Mouse (Mus musculus) midbrain, postnatal 0 days (tissue): ENCODE measurements around the gene 4930503B20Rik. TPM values are rescaled to one million over a fixed set of nuclear protein-coding genes. Genes with fewer than 3 reads are reported as not detected.

Experiments used
- ATAC-seq: fragments of 200-750 bp; cut with Nextera tagmentation; 2 replicates; pipeline ENCODE4 v1.8.0; 2017; ENCODE audit warnings: moderate number of reproducible peaks, mild to moderate bottlenecking, moderate TSS enrichment, moderate library complexity; ENCODE audit not compliant: low FRiP score
- DNase-seq: peaks from one replicate; pipeline ENCODE4 v3.0.0-alpha.2; 2015; ENCODE audit warnings: low spot score
- H3K27ac ChIP-seq: fragments of 300-500 bp; sonication (generic); 2 replicates; pipeline ENCODE4 v1.5.1; 2014; ENCODE audit warnings: low read depth, mild to moderate bottlenecking, low read length, mixed read lengths
- H3K27me3 ChIP-seq: fragments of 300-500 bp; sonication (generic); 2 replicates; pipeline ENCODE4 v1.6.1; 2014; ENCODE audit warnings: low read length, control low read depth, mixed read lengths; ENCODE audit not compliant: insufficient read depth
- H3K36me3 ChIP-seq: fragments of 300-500 bp; sonication (generic); 2 replicates; pipeline ENCODE4 v1.6.1; 2014; ENCODE audit warnings: low read length, control low read depth, mixed read lengths; ENCODE audit not compliant: insufficient read depth
- H3K4me1 ChIP-seq: fragments of 300-500 bp; sonication (generic); 2 replicates; pipeline ENCODE4 v1.6.1; 2014; ENCODE audit warnings: mild to moderate bottlenecking, control low read depth, antibody characterized with exemption, low read length, mixed read lengths; ENCODE audit not compliant: insufficient read depth
- H3K4me2 ChIP-seq: fragments of 300-500 bp; sonication (generic); 2 replicates; pipeline ENCODE4 v1.6.1; 2014; ENCODE audit warnings: low read depth, mild to moderate bottlenecking, low read length, mixed read lengths; ENCODE audit not compliant: poor library complexity, severe bottlenecking
- H3K4me3 ChIP-seq: fragments of 300-500 bp; sonication (generic); 2 replicates; pipeline ENCODE4 v1.5.1; 2014; ENCODE audit warnings: low read depth, mild to moderate bottlenecking, low read length, moderate library complexity
- H3K9ac ChIP-seq: fragments of 300-500 bp; sonication (generic); replicated peaks from 2 replicates; pipeline ENCODE4 v1.6.1; 2014; ENCODE audit warnings: mild to moderate bottlenecking, low read length, moderate library complexity, mixed read lengths; ENCODE audit not compliant: poor library complexity, severe bottlenecking
- H3K9me3 ChIP-seq: fragments of 300-500 bp; sonication (generic); 2 replicates; pipeline ENCODE4 v1.6.1; 2016; ENCODE audit warnings: low read length, control low read depth
- CTCF ChIP-seq: IDR thresholded peaks from 2 replicates; pipeline ENCODE4 v1.5.1; 2016; ENCODE audit warnings: antibody characterized with exemption, mild to moderate bottlenecking
- WGBS: fragments of 180-500 bp; shearing (Covaris S2); extraction: QIAGEN DNeasy Blood & Tissue Kit; methylation state at CpG from one replicate; pipeline ENCODE4 v1.1.7; 2014; 5-methylcytosine and 5-hydroxymethylcytosine counted together
- polyA plus RNA-seq: library from polyadenylated mRNA; unstranded; fragments of >200 nt; fragmentation: Nextera tagmentation; extraction: Ambion mirVana; gene quantifications from 2 replicates; pipeline ENCODE4 v1.2.1, GENCODE M21; 2015
- total RNA-seq: library from RNA; depleted of rRNA; stranded (reverse); fragments of >200 nt; gene quantifications from 2 replicates; pipeline ENCODE4 v1.2.3, GENCODE M21; 2014

The 4930503B20Rik gene
- total and polyA plus RNA-seq, 2 experiments from 2014 or later = not detected

DNA sequence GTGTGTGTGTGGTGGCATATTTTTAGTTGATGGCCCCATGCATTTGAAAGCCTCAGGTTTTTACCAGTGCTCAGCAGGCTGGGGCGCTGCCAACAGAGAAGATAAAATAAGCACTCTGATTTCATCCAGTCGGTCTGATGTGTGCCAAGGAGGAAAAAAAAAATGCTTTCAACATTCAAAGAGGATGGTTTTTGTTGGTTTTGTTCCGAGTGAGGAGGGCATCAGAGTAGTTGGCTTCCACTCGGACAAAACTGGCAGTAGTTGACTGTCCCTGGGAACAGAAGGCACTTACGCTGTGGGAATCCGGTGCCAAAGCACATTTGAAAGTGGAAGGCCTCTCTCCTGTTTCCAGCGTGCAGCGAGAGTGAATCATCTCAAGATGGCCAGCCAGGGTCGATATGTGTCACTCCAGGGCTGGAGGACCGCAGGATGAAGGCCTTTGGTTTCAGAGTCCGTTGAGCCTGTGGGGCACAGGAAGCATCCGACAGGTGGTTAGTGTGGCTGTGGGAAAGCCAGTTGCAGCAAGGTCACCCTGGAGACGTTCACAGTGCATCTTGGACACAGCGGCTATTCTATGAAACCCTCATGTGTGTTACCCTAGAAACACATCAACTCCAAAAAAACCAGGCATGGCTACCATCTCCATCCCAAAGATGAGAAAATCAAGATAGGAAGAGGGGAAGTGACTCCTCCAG lies 30.4 kb downstream of the 4930503B20Rik start:
- Histone ChIP-seq H3K4me3 (no peak overlapping the region), H3K36me3 (no peaks in the 10 kb centered on the region), H3K4me1 (no peaks in the 10 kb centered on the region), H3K9me3 (no peaks in the 10 kb centered on the region), H3K4me2 (no peak overlapping the region), H3K27ac (no peak overlapping the region), H3K9ac (no peak overlapping the region), H3K27me3 (no peaks in the 10 kb centered on the region)
- DNase-seq (peak; percentile 70), ATAC-seq (no peak; the same call in 1 of the 2 replicates)
- WGBS = 77% methylated on average over 14 of the region's 14 CpGs
- TF ChIP-seq CTCF = no peak

- H3K4me2 ChIP-seq = no peak overlapping the region
- DNase-seq (no peak), ATAC-seq (no peak)
- H3K4me3 ChIP-seq = no peak overlapping the region
- no peaks in the 10 kb centered on the region for H3K9me3 ChIP-seq
- H3K9ac ChIP-seq = no peak overlapping the region
- no peaks in the 10 kb centered on the region for H3K4me1 ChIP-seq
- TF ChIP-seq CTCF = no peak
- WGBS = 83% methylated on average over 10 of the region's 10 CpGs
- no peaks in the 10 kb centered on the region for H3K27me3 ChIP-seq
- no peak overlapping the region for H3K27ac ChIP-seq
- H3K36me3 ChIP-seq = no peaks in the 10 kb centered on the region
Measured at GRCm38 (mm10) chr3:146620101-146620500, 31.0 kb downstream of the 4930503B20Rik start.

- TF ChIP-seq CTCF = no peak
- ATAC-seq = no peak
- Histone ChIP-seq H3K27ac (no peak overlapping the region), H3K36me3 (no peaks in the 10 kb centered on the region), H3K9me3 (no peaks in the 10 kb centered on the region), H3K4me3 (no peak overlapping the region), H3K9ac (no peak overlapping the region), H3K27me3 (no peaks in the 10 kb centered on the region), H3K4me1 (no peaks in the 10 kb centered on the region), H3K4me2 (no peak overlapping the region)
- DNase-seq = no peak
- 83% methylated on average over 4 of the region's 4 CpGs for whole genome bisulfite sequencing
Measured at GRCm38 (mm10) chr3:146618357-146618756, 32.8 kb downstream of the 4930503B20Rik start.

- ATAC-seq (no peak), DNase-seq (no peak)
- H3K4me3 ChIP-seq = no peak overlapping the region
- no peak overlapping the region for H3K27ac ChIP-seq
- no peak overlapping the region for H3K9ac ChIP-seq
- no peak for TF ChIP-seq CTCF
- no peaks in the 10 kb centered on the region for H3K36me3 ChIP-seq
- H3K9me3 ChIP-seq = no peaks in the 10 kb centered on the region
- no peaks in the 10 kb centered on the region for H3K27me3 ChIP-seq
- no peaks in the 10 kb centered on the region for H3K4me1 ChIP-seq
- H3K4me2 ChIP-seq = no peak overlapping the region
Measured at GRCm38 (mm10) chr3:146617946-146618345, 33.2 kb downstream of the 4930503B20Rik start.

GRCm38 (mm10) chr3:146616533-146617283 lies 34.4 kb downstream of the 4930503B20Rik start:
- Histone ChIP-seq H3K4me1 (no peaks in the 10 kb centered on the region), H3K36me3 (no peaks in the 10 kb centered on the region), H3K9ac (no peak overlapping the region), H3K4me3 (no peak overlapping the region), H3K4me2 (no peak overlapping the region), H3K27ac (no peak overlapping the region), H3K27me3 (no peaks in the 10 kb centered on the region), H3K9me3 (no peaks in the 10 kb centered on the region)
- no peak for TF ChIP-seq CTCF
- DNase-seq (no peak), ATAC-seq (no peak)
- WGBS = 71% methylated on average over 5 of the region's 5 CpGs

DNA sequence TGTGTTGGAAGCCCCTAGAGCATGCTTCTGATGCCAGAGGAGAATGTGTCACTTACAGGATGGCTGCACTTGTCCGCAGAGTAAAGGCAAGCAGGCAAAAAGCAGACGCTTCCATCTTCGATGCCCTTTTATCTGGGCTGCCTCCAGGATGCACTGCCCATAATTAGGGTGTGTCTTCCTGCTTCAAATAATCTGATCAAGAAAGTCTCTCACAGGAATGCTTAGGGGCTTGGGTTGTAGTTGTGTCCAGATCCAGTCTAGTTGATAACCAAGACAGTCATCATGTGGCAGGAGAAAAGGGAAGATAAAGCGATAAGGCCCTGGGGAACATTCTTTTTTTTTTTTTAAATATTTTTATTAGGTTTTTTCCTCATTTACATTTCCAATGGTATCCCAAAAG lies 35.6 kb downstream of the 4930503B20Rik start, which contains the start of gene Dnase2b:
Dnase2b (minus strand) TSS at position 101 of the 400 bp plus-strand sequence.
- Histone ChIP-seq H3K4me2 (no peak within 1 kb of the TSS), H3K4me1 (no peaks in the 10 kb centered on the region), H3K9me3 (no peaks in the 10 kb centered on the region), H3K36me3 (no peaks in the 10 kb centered on the region), H3K9ac (no peak within 1 kb of the TSS), H3K4me3 (no peak within 1 kb of the TSS), H3K27me3 (no peaks in the 10 kb centered on the region), H3K27ac (no peak within 1 kb of the TSS)
- ATAC-seq (no peak), DNase-seq (no peak)
- 91% methylated on average over 4 of the region's 4 CpGs for WGBS
- no peak for TF ChIP-seq CTCF
